Mouse (Mus musculus) olfactory bulb, adult 2 months (tissue): ENCODE measurements around the gene Ifna13.

Source experiments
- CTCF ChIP-seq: fragments of 200-500 bp; IDR thresholded peaks from 2 replicates; pipeline ENCODE4 v1.5.1; 2012; ENCODE audit warnings: low read depth, mild to moderate bottlenecking, low read length, moderate library complexity; ENCODE audit not compliant: insufficient read depth
- POLR2A ChIP-seq: fragments of 200-500 bp; IDR thresholded peaks from 2 replicates; pipeline ENCODE4 v1.6.1; 2012; ENCODE audit warnings: mild to moderate bottlenecking, low read depth, low read length, moderate library complexity; ENCODE audit not compliant: insufficient read depth

GRCm38 (mm10) chr4:88676824-88677223, 32.6 kb upstream of the Ifna13 start, which contains the start of gene Ifna16:
- no peak for TF ChIP-seq CTCF
- no peak for TF ChIP-seq POLR2A
